Mouse (Mus musculus) heart, postnatal 4 days (tissue): ENCODE measurements around the gene Scyl1. TPM values are rescaled to one million over a fixed set of nuclear protein-coding genes. Genes with fewer than 3 reads are reported as not detected.
A peak's percentile ranks its signal among the peaks of the same experiment; 100 is the strongest.

Experiments
- DNase-seq: peaks from one replicate; pipeline ENCODE4 v3.0.0; 2021
- total RNA-seq, 2 experiments: library from RNA; stranded (reverse); gene quantifications; 2 replicates each; pipeline ENCODE4 v1.2.3; 2021

Gene Scyl1
- total RNA-seq, 2 experiments from 2014 or later = 60.6 to 69.0 TPM

DNA sequence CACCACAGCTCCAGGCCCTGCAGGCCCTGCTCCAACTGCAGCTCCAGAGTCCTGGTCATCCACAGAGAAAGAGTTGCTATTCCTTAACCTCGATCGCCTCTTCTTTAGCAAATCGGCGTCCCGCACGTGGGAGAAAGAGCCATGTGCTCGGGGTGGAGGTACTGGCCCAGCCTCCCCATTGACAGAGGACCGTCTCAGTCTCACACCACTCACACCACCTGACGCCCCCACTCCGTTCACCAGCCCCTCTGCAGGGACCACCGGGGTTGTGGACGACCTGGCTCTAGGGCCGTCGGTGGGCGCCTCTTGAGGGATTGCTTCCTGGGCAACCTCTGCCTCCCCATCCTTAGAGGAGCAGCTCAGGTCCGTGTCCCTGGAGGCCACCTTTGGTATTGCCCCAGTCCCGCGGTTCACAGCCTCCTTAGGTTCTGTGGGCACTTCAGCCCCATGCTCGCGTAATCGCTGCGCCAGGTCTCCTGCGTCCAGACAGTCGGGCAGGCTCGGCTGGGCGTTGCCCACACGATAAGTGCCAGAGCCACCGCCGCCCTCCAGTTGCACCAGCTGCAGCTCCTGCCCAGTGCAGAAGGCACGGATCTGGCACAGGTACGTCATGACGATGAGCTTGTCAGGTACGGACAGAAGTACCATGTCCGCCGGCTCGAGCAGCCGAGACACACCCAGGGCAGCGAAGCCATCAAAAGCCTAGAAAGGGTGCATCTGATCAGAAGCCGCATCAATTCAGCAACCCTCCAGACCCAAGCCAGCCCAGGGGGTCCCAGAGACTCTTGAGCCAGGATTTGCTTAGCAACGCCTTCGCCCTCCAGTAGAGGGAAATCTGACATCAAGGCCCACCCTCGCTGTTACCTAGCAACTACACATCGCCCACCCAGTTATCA lies 55.2 kb downstream of the Scyl1 start:
- no peak for DNase-seq

DNA sequence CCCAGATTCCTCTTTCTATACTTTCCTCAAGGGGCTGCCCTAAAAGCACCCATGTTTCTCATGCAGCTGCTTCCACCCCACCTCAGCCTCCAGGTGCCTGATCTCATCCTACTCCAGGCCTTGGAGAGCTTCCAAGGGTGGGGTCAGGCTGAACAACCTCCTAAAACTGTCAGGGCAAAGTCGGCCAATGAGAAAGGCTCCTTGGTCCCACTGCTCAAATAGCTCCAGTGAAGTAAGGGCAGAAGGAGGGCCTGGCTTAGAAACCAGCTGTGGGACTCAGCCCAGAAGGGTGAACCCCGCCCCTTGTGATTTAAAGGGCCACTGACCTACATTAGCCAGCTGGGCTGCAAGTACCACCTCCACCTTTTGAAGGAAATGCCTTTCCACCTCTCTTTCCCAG lies 57.5 kb downstream of the Scyl1 start:
- peak; percentile 80 for DNase-seq

DNA sequence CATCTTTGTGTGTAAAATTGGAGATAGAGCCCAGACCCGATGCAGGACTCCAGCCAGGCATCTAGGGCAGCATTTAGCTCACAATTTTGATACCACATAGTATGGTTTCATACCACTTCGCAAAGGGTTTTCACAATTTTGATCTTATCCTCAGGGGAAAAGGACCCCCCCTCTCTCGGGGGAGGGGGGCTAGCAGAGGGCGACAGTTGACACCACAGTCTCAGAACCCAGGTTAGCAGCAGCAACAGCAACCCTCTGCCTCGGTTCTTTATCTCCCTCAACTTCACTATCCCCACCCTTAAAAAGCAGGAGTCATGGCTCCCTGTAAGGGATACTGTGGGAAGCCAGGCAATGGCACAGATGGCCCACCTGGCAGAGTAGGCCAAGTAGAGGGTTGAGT lies 58.0 kb downstream of the Scyl1 start:
- DNase-seq = no peak

DNA sequence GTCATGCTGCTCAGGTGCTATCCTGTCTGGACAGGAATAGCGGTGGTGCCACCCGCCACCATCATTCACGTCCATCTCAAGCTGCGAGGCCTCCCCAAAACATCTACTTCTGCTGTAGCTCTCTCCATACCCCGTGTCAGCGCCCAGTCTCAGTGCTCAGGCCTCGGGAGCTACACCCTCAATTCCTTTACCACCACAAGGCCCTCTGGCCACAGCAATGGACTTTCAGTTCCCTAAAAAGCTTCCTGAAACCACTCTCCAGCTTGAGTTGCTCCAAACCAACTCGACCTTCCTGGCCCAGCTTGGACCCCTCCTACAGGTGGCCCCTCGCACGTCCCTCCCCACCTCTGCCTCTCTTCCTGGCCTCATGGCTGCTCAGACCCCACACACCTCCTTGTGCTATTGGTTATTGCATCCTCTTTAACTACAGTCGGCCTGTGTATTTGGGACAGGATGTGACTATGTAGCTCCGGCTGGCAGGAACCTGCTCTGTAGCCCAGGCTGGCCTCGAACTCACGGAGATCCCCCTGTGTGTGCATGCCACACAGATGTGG lies 59.2 kb downstream of the Scyl1 start:
- DNase-seq = no peak

DNA sequence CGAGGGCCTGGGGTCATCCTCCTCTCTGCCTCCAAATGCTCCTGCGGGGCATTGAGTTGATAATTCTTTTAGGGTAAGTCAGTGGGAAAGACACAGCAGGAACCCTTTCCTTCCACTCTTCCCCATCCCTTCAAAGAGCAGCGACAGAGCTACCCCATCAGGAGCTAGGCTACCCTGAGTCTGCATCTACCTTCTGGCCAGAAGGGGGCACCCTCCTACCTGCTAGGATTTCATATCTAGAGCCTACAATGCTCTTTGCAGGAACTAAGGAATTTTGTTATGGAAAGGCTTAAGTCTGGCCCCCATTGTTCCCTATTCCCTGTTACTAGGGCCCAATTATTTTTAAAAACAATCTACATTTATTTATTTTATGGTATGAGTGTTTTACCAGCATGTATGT lies 60.0 kb downstream of the Scyl1 start:
- DNase-seq = peak; percentile 77

DNA sequence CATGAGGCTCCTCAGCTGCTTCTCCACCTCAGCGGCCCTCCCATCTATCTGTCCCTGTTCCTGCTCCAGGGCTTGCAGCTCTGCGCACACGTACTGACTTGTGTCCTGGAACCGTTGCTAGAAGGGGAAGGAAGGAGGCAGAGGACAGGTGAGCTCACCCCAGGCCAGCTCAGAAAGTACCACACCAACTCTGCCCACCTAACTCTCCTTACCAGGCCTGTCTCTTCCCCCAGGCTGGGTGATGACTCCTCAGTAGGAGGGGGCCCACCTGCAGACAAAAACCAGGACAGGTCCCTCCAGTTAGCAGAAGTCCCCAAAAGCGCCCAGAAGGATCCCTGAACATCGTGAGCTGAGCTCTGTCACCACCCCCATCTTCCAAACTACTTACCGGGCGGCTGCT lies 60.6 kb downstream of the Scyl1 start:
- DNase-seq = no peak

DNA sequence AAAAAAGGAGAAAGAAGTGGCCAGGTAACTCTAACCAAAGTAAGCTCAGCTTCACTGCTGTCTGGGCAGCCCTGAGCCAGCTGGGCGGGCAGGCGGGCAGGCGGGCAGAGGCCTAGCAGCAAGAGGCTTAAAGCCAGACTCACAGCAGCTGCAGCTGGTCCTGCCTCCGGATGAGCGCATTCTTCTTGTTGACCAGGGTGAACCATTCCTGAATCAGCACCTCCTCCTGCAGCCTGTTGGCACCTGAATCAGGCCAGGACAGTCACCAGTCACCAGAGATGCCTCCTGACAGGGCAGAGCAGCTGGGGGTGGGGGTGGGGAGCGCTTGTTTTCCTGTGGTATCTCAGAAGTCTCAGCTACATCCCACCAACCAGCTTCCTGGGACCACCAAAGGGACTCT lies 61.2 kb downstream of the Scyl1 start:
- no peak for DNase-seq

Other genes starting within 250 kb of the Scyl1 start
- gene Ovol1, start 210.8 kb downstream of the Scyl1 start, total RNA-seq = not detected
- 1 to 10 TPM; 3.8 to 4.6 TPM for gene Ap5b1, start 203.4 kb downstream of the Scyl1 start, total RNA-seq
- 10 to 100 TPM; 92.4 to 94.5 TPM for gene Rnaseh2c, start 169.5 kb downstream of the Scyl1 start, total RNA-seq
- gene Kat5, start 161.2 kb downstream of the Scyl1 start, total RNA-seq = 10 to 100 TPM; 38.3 to 49.2 TPM
- 10 to 100 TPM; 33.0 to 38.6 TPM for gene Rela, start 133.9 kb downstream of the Scyl1 start, total RNA-seq
- 10 to 100 TPM; 40.2 to 42.2 TPM for gene Sipa1, start 107.7 kb downstream of the Scyl1 start, total RNA-seq
- 10 to 100 TPM; 39.8 to 40.0 TPM for gene Map3k11, start 82.7 kb downstream of the Scyl1 start, total RNA-seq
- 10 to 100 TPM; 42.5 to 42.7 TPM for gene Pcnx3, start 82.5 kb downstream of the Scyl1 start, total RNA-seq
- not detected for gene Kcnk7, start 67.1 kb downstream of the Scyl1 start, total RNA-seq
- 100 to 1,000 TPM; 179 to 191 TPM for gene Ehbp1l1, start 45.1 kb downstream of the Scyl1 start, total RNA-seq
- gene Fam89b, start 41.8 kb downstream of the Scyl1 start, total RNA-seq = 10 to 100 TPM; 48.3 to 49.0 TPM
- 10 to 100 TPM; 78.7 to 79.6 TPM for gene Ltbp3, start 30.5 kb downstream of the Scyl1 start, total RNA-seq
- 10 to 100 TPM; 18.6 to 20.9 TPM for gene Frmd8, start 103.9 kb upstream of the Scyl1 start, total RNA-seq
- 1 to 10 TPM; 5.4 to 6.2 TPM for gene Slc25a45, start 106.4 kb upstream of the Scyl1 start, total RNA-seq
- 1 to 10 TPM; 2.0 TPM for gene Tigd3, start 122.7 kb upstream of the Scyl1 start, total RNA-seq
- 100 to 1,000 TPM; 111 to 119 TPM for gene Dpf2, start 141.6 kb upstream of the Scyl1 start, total RNA-seq
- 10 to 100 TPM; 14.2 to 14.7 TPM for gene Cdc42ep2, start 153.4 kb upstream of the Scyl1 start, total RNA-seq
- gene Pola2, start 192.8 kb upstream of the Scyl1 start, total RNA-seq = 10 to 100 TPM; 32.9 to 37.1 TPM
- gene Slc22a20, start 214.7 kb upstream of the Scyl1 start, total RNA-seq = not detected
- gene Capn1, start 244.5 kb upstream of the Scyl1 start, total RNA-seq = 10 to 100 TPM; 27.4 to 29.1 TPM